Mouse (Mus musculus) right cerebral cortex, adult 18-20 months (tissue): Measurements from ENCODE around the gene Fbxw8.

Experiments used
- DNase-seq: peaks from one replicate; pipeline ENCODE4 v3.0.0; 2022; ENCODE audit warnings: mixed read lengths

Fbxw8 gene

DNA sequence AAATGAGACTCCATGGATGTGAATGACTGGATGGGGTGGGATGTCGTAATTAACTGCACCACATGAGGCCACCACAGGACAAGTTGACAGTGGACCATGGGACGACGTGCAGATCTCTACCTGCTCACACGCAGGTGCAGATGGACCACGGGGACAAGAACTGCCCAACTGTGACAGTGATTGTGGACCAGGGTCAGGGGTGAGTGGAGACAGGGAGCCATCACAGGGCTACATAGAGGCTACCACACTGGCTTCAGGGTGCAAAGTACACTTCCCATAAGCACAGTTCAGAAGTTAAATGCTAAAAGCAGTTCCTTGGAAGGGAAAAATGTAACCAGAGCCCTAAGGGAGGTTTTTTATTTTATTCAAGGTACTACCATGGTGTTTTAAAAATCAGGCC lies 83.5 kb downstream of the Fbxw8 start:
- DNase-seq: no peak

DNA sequence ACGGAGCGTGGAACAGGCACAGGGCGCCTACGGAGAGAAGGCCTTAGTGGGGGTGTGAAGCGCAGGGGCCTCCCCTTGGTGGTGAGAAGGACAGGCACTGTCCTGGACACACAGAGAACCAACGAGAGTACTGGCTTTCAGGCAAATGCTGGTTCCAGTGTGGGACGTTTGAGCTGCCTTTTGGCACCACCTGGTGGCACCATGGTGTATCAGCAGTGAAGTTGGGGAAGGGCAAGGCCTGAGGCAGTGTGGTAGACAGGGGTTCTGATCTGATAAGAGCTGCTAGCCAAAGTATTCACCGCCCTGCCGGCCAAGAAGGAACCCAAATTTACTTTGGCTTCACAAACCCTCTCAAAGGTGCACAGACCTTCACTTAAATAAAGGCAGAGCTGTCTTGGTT lies 85.9 kb downstream of the Fbxw8 start:
- peak; percentile 80 for DNase-seq

DNA sequence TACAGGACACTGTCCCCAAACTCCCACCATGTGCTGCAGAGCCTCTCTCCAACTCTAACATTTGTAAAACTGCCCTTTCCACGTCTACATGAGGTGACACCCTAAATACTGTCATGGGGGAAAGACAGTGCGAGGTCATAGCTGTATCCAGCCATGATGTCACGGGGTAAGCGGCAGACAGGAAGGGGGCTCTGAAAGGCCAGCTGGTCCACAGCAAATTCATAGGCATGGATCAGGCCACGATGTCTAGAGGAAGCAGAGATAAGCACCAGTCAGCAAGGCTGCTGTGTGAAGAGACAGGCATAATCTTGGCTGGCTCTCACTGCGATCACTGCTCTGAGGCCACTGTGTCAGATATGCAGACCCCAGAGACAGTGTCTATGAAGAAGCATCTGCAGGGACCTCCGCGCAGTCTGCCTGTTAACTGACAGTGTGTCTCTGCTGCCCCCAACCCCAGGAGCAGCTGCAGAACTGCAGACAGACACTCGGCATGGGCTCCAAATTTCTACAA lies 87.2 kb downstream of the Fbxw8 start:
- no peak for DNase-seq

DNA sequence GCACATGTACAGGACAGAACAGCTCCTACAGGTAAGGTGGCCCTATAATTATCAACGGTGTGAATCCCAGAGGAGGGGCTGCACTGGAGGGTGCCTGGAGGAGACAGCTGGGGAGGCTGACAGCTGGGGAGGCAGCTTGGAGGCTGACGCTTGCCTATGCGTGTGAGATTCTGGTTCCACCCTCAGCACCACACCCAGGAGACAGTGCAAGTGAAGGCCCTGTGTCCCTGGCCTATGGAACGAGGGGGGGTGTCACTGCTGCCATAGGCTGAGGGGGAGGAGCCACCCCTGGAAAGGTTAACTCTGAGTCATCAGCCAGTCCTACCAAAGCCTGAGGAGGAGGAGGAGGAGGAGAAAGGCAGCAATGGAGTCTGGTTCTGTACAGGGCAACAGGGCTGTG lies 87.7 kb downstream of the Fbxw8 start:
- peak; percentile 49 for DNase-seq

DNA sequence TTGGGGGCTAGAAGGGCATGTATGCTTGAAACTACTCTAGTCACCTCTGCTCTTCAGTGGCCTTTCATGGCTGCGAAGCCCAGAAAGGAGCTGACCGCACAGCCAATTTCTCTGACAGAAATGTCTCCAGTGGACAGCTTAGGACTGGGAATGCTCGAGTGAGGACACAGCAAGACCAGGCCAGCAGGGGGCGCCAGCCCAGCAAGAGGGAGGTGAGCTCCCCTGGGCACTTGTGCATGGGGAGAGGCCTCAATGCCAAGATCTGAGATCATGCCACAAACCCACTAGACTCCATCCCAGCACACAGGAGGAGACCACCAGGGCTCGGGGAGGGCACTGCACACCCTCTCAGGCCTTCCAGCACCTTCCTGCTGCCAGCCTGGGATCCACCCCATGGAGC lies 88.4 kb downstream of the Fbxw8 start:
- DNase-seq: peak; percentile 60

DNA sequence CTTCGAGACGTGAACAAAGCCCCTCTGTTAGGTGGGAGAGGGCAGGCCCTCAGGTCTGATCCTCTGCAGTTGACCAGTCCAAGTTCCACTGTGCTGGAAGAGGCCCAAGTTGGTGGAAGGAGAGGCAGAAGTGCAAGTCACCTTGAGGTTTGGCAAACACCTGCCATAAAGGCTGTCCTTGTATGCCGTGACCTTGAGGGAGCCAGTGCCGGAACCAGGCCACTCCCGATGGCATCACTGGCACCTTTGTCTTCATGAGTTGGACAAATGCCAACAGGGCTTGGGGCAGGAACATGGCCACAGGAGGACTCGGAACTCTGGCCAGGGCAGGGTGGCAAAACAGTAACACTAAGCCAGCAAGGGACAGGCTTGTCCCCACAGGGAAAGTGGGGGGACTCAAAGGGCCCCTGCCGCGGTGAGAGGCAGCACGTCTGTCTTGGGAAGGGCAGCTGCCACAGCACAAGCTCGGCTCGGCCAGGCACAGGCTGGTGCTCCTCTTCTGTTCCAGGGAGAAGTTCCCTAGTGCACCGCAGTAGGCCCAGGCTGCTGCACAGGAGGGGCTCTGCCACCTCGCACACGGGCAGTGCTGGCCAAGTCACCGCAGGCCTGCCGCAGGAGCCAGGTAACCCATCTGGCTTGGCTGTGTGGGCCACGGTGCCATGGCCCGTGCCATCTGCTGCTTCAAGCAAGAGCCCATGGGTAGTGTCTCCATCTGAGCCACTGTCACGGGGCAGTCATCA lies 89.6 kb downstream of the Fbxw8 start:
- no peak for DNase-seq

DNA sequence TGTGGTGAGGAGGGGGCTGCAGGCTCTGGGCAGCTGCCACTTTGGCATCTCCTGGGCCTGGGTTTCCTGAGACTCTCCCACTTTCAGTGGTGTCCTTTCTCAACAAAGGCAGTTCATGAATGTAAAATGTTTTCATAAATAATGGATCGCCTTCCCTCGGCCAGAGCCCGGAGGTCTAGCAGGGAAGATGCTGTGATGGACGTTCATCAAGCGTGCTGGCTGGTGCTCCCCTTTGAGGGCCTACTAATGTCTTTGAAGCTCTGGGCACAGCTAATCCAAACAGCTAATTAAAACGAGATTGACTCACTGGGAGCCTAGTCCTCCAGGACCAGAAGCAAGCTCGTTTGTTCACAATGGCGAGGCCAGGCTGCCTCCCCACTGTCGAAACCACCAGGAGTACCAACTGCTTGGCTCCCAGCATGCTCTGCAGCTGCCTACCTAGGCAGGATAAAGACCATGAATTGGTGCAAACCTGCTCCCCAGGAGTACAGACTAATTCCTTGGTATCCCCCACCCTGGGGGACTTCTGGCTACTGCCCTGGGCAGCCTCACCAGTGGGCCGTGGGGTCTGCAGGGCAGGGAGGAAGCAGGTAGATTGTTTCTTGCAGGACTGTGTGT lies 90.9 kb downstream of the Fbxw8 start:
- DNase-seq: no peak

DNA sequence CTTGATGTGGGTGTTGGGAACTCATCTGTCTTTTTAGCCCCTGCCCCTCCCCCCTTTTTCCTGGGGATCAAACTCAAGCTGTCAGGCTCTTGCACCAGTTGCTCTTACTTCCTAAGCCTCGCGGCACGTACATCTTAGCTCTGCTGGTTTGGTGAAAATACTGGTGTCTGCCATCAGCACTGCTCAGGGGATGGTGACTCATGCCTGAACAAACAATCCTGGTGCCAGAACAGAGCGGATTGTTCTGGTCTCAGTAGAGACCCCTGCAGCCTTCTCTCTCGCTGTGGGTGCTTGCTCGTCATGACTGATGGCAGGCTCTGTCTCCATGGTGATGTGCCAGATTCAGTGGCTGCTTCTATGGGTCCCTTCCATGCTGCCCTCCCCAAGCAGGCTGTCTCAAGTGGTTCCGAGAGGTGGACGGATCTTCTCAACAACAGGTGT lies 92.1 kb downstream of the Fbxw8 start:
- peak; percentile 51 for DNase-seq

DNA sequence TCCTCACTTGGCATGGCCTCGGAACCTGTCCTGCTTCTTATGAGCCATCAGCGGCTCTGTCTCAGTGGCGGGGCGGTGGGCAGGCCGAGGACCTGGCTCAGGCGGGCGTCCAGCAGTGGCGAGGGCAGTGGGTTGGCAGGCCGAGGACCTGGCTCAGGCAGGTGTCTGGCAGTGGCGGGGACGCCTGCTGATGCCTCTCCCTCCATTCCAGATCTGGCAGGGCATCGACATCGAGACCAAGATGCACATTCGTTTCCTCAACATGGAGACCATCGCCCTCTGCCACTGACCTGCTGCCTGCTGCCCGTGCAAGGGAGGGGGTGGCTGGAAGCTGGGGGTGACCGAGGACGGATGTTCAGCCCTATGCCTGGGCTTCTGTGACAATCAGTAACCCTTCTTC lies 93.9 kb downstream of the Fbxw8 start:
- DNase-seq: no peak

DNA sequence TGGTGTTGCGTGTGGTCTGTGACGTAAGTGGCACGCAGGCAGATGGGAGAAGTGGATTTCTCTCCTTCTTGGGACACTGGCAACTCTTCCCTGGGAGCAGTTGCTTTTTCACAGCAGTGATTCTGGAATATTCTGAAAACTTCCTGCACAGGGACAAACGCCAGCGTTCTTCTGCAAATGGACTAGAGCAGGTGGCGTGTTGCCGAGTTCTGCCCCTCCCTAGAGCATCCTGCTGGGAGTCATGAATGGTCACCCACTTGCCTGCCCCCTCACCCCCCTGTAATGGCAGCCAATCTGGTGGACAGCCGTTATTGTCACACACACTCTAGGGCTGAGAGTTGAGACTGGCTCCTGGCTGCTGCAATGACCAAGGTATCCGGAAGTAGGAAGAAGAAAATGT lies 95.6 kb downstream of the Fbxw8 start:
- no peak for DNase-seq

DNA sequence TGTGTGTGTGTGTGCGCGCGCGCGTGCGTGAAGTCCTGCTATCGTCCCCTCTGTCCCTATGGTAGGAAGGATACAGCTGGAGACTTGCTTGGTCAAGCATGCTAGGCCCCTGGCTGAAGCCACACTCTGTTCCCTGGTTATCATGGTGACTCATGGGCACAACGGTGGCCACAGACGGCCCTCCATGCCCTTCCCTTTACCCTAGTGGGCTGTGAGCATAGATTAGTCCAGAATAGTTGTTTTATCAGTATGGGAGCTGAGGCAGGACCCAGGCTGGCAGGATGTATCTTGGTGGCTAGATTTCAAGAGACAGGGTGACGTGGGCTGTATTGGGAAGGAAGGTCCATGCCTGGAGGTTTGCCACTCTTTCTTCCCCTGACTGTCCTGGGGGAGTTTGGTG lies 96.4 kb downstream of the Fbxw8 start:
- no peak for DNase-seq

DNA sequence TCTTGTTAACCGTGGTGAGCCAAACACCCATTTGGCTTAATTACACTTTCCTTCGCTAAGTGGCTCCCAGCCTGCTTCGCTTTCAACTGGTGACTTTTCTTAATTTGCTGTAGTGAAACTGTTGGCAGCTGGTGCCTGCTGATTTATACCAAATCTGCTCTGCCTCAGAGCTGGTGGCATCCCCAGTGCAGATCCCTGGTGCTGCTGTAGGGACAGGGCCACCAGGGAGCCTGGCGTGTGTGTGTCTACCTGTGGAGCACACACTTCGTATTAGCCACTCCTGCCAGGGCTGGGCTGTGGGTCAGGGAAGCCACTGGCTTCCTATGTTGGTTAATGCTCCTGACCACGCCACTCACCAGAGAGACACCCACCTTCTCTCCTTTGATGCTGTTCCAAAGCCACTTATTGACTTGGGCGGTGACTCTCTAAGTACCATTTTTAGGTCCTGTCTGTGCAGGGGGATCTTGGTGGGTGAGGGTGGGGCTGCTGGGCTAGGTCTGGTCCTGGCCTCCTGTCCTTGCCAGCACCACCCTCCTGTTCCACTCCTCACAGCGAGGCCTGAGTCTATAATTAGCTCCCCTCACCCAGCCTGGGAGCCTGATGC lies 97.7 kb downstream of the Fbxw8 start:
- DNase-seq: no peak

DNA sequence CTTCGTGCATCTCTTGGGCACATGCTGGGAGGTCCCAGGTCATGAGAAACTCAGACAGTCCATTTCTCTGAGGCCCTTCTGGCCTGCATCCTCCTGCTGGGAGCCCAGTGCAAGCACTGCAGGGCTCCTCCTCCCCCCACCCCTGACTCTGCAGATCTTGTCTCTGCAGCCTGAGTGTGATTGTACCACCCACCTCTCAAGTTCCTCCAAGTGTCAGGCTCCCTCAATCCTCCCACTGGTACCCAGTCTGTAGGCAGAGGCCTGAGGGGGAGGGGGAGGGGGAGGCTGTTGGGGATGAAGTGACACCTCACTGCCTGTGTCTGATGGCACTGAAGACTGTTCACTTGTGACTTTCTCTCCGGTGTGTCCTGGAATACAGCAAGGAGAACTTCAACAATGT lies 102.1 kb downstream of the Fbxw8 start:
- peak; percentile 60 for DNase-seq

DNA sequence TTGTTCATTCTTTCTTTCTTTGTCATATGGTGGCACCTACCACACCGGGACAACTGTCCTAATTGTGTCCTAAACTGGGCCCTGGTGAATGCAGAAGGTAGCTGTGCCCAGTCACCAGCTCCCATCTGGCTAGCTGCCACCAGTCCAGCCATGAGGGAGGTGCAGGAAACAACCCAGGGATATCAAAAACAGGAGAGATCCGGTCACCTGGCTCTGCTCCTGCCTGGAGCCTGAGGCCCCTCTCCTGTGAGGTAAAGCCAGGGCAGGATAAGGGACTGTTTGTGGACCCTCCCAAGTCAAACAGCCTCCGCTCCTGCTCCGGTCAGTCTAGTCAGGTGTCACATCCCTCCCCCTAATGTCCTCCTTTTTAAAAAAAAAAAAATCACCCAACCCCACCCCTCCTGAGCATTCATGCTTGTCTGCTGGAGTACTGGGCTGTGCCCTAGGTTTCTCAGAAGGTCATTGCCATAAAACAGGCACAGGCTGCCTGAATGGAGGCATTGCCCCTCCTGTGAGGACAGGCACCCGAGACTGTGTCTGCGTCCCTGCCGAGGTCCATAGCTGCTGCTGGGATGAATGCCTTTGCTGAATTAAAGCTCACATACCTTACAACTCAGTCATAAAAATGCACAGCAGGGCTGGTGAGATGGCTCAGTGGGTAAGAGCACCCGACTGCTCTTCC lies 103.1 kb downstream of the Fbxw8 start:
- DNase-seq: no peak

DNA sequence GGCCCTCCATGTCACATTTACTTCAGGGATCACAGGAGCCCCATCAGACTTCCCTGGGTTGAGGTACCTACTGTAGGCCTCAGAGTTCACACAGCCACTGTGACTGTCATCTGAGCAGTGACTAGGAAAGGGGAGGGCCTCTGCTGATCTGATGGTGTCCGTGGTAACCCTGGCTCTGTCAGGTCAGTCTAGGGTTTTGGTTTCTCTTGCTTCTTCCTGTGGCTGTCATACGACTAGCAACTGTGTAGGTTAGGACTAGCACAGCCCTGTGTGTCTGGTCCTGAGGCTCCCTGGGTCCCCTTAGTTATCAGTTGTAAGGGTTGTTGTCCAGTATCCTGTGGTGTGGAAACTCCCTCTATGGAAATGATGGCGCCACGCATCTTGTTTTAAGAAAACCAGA lies 104.5 kb downstream of the Fbxw8 start:
- no peak for DNase-seq

DNA sequence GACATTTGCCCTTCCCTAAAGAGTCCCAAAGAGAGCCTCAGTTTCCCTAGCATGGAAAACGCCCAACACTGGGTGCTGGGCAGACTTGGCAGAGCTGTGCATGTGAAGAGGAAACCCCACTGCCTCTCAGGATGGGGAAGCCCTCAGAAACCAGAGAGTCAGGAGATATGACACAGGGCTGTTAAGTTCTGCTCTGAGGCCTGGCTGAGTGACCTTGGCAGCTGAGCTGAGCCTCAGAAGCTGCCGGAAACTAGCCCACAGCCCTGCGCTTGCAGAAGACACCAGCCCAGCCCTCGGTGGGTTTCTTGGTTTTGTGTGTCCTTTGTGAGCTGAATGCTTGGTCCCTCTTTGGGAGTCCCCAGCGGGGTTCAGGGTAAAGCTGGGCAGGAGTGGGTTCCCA lies 106.3 kb downstream of the Fbxw8 start:
- no peak for DNase-seq

DNA sequence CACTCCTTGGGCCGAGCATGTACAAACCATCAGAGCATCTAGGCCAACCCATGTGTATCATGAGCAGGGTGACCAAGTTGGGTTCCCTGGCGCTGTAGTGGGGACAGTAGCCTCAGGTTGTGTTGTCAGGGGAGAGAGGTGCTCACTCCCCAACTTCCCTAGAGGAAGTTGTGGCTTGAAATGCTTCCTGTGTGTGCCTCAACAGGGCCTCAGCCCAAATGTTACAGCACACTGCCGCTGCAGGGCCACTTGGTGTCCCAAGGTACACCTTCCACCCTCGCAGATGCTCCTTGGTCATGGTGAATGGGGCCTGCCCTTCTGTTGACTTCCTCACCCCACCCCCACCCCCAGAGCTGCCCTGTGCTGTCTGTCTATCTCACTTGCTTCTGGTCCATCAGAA lies 106.9 kb downstream of the Fbxw8 start:
- DNase-seq: no peak

DNA sequence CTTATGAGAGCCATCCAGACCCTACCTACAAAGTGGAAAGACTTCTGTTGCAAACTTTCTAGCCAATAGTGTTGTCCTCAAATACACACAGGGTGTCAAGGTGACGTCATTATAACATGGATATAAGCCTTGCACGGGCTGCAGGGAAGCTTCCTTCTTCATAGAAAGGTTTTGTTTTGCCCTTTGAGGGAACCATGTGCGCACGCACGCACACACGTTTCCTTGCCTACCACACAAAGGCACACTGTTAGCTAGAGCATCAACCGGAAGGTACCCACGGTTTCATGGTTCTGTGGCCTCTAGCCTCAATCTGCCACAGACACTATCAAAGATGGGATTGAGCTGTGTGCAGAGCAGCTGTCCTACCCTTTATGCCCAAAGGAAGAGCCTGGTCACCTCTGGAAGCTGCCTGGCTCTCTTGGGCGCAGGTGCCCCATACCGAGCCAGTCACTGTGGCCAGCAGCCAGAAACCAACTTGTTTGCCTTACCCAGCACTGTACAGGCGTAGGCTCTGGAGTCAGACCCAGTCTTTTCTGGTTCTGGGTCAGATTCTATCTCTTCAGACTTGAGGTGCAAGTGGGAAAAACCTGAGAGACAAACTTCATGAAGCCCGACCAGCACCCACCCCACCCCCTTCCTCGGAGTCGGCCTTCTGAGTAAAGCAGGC lies 108.0 kb downstream of the Fbxw8 start:
- DNase-seq: no peak

DNA sequence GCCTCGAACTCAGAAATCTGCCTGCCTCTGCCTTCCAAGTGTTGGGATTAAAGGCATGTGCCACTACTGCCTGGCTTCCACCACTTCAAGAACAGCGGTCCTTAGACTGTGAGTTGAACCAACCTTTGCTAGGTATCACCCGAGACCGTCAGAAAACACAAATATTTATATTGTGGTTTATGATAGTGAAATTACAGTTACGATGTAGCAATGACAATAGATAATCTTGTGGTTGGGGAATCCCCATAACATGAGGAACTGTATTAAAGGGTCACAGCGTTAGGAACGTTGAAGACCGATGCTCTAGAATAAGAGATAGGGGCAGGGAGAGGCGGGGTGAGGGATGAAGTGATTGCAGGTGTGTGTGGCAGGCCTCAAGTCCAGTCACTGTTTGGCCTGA lies 109.9 kb downstream of the Fbxw8 start:
- DNase-seq: no peak

DNA sequence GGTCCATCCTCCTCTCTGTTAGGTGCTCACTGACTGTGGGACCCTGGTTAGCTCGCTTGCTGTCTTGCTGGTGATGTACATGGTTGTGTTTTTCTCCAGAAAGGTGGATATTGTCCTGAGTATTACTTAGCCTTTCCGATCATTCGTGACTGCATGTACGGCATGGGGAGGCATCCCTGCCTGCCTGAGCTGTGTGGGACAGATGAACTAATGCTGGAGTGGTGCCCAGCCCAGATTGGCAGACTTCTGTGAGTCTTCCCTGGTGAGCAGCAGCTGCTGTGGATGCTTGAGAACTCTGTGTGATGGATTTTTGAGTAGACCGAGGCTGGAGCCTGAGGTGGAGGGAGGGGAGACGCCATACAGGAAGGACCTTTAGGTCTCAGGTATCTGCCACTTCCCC lies 110.4 kb downstream of the Fbxw8 start:
- peak; percentile 70 for DNase-seq

DNA sequence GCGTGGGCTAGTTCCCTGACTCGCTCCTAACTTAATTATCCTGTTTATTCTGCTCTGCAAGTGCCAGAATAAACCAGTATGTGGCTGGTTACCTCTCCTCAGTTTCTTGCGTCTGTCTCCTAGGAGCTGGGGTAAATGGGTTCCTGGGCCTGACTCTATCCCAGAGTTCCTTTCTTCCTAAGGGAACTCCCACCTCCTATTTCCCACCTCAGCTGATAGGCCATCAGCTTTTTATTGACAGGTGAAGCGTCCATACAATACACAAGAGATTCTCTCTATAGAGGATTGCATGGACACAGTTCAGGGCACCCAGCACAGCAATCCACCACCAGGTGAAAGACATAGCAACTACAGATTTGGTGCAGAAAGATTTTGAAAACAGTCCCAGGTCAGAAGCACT lies 111.5 kb downstream of the Fbxw8 start:
- no peak for DNase-seq

DNA sequence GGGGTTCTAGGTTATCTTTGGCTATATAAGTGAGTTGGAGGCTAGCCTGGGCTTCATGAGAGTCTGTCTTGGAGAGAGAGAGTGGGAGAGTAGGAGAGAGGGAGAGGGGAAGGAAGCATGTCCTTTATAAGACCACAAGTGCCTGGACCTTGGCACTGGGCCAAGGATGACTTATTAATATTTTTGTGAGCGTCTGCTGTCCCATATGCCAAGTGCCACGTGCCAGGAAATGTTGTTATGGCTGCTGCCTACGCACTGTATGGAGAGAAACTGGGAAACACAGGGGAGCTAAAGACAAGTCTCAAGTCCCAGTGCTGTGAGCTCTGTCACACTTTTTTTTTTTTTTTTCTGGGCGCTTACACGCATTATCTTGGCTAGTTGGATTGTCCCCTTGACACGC lies 112.7 kb downstream of the Fbxw8 start:
- DNase-seq: no peak

DNA sequence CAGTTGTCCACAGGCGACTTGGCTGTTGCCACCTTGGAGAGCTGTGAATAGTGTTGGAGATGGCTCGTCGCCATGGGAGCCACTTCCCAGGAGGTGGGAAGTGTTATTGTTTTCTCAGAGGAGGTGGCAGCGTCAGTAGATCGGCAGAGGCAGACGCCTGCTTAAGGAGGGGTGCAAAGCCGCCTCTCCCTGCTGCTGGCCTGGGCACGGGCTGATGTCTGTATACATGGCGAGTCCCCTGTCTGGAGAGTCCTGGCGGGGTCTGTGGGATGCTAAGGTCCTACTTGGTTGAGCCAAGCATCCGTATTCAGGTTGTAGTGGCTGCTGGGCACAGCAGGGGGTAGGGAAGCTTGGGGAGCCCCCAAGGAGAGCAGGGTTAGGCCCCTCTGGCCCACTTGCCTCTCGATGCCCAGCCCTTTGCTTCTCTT lies 116.0 kb downstream of the Fbxw8 start:
- DNase-seq: peak; percentile 45
